Mouse (Mus musculus): Measurements from ENCODE around the gene Nt5e.

GRCm38 (mm10) chr9:88319226-88319625 lies 7.8 kb upstream of the Nt5e start:
- TF ChIP-seq EP300 (IDR thresholded peaks at IDR 0.05; ENCODE audit: low read length) (no peak), TBP (conservative IDR thresholded peaks at IDR 0.05; ENCODE audit: low read depth, low read length) (no peak), POLR2A (IDR thresholded peaks at IDR 0.05; ENCODE audit: low read depth, low read length) (no peak), KAT2A (IDR thresholded peaks at IDR 0.05; ENCODE audit: insufficient replicate concordance, low read length) (no peak)
